Mouse (Mus musculus) midbrain, embryonic 16.5 days (tissue): ENCODE measurements around the gene Elavl2. TPM values are rescaled to one million over a fixed set of nuclear protein-coding genes. Genes with fewer than 3 reads are reported as not detected.

Source experiments
- ATAC-seq: fragments of 200-750 bp; cut with Nextera tagmentation; 2 replicates; pipeline ENCODE4 v1.8.0; 2017; ENCODE audit warnings: moderate TSS enrichment
- H3K27ac ChIP-seq: fragments of 300-500 bp; sonication (generic); 2 replicates; pipeline ENCODE4 v1.5.1; 2014; ENCODE audit warnings: mild to moderate bottlenecking, low read length, mixed read lengths
- H3K27me3 ChIP-seq: fragments of 300-500 bp; sonication (generic); 2 replicates; pipeline ENCODE4 v1.6.1; 2014; ENCODE audit warnings: low read depth, low read length, mixed read lengths; ENCODE audit not compliant: control insufficient read depth, insufficient read depth
- H3K36me3 ChIP-seq: fragments of 300-500 bp; sonication (generic); 2 replicates; pipeline ENCODE4 v1.6.1; 2014; ENCODE audit warnings: mild to moderate bottlenecking, low read length, moderate library complexity, mixed read lengths; ENCODE audit not compliant: control insufficient read depth, insufficient read depth
- H3K4me1 ChIP-seq: fragments of 300-500 bp; sonication (generic); 2 replicates; pipeline ENCODE4 v1.6.1; 2014; ENCODE audit warnings: mild to moderate bottlenecking, low read length, mixed read lengths; ENCODE audit not compliant: control insufficient read depth, insufficient read depth
- H3K4me2 ChIP-seq: fragments of 300-500 bp; sonication (generic); 2 replicates; pipeline ENCODE4 v1.6.1; 2014; ENCODE audit warnings: mild to moderate bottlenecking, low read length, mixed read lengths
- H3K4me3 ChIP-seq: fragments of 300-500 bp; sonication (generic); 2 replicates; pipeline ENCODE4 v1.5.1; 2014; ENCODE audit warnings: low read depth, mild to moderate bottlenecking, low read length, moderate library complexity, mixed read lengths
- H3K9ac ChIP-seq: fragments of 300-500 bp; sonication (generic); 2 replicates; pipeline ENCODE4 v1.6.1; 2014; ENCODE audit warnings: low read depth, low read length, mixed read lengths
- H3K9me3 ChIP-seq: fragments of 300-500 bp; sonication (generic); replicated peaks from 2 replicates; pipeline ENCODE4 v1.6.1; 2014; ENCODE audit warnings: mild to moderate bottlenecking, low read length, mixed read lengths; ENCODE audit not compliant: control insufficient read depth, poor library complexity, severe bottlenecking
- WGBS: fragments of 180-500 bp; shearing (Covaris S2); extraction: QIAGEN DNeasy Blood & Tissue Kit; methylation state at CpG from one replicate; pipeline ENCODE4 v1.1.7; 2014; 5-methylcytosine and 5-hydroxymethylcytosine counted together
- polyA plus RNA-seq: library from polyadenylated mRNA; unstranded; fragments of >200 nt; fragmentation: Nextera tagmentation; extraction: Ambion mirVana; gene quantifications from 2 replicates; pipeline ENCODE4 v1.2.1, GENCODE M21; 2015

The Elavl2 gene
- polyA plus RNA-seq, 1 experiment from 2014 or later: 158 TPM

GRCm38 (mm10) chr4:91380341-91381117 lies 20.1 kb downstream of the Elavl2 start:
- Histone ChIP-seq H3K9ac (peak overlapping the region; percentile 69), H3K9me3 (no peaks in the 10 kb centered on the region), H3K4me2 (peak overlapping the region; percentile 81), H3K4me1 (peaks cover 13% of the 10 kb centered on the region), H3K27ac (peak overlapping the region; percentile 67), H3K36me3 (no peaks in the 10 kb centered on the region), H3K4me3 (peak overlapping the region; percentile 41), H3K27me3 (no peaks in the 10 kb centered on the region)
- no peak; the same call in 1 of the 2 replicates for ATAC-seq
- WGBS: 1% methylated on average over 24 of the region's 24 CpGs

- peak overlapping the region; percentile 81 for H3K4me2 ChIP-seq
- no peaks in the 10 kb centered on the region for H3K9me3 ChIP-seq
- no peaks in the 10 kb centered on the region for H3K36me3 ChIP-seq
- H3K4me3 ChIP-seq: no peak overlapping the region
- WGBS: 7% methylated on average over 9 of the region's 9 CpGs
- H3K27ac ChIP-seq: no peak overlapping the region
- no peak for ATAC-seq
- H3K4me1 ChIP-seq: peaks cover 13% of the 10 kb centered on the region
- H3K9ac ChIP-seq: no peak overlapping the region
- no peaks in the 10 kb centered on the region for H3K27me3 ChIP-seq
Measured at GRCm38 (mm10) chr4:91379559-91379958, 21.0 kb downstream of the Elavl2 start.

- H3K9ac ChIP-seq: peak overlapping the region; percentile 88
- no peaks in the 10 kb centered on the region for H3K36me3 ChIP-seq
- under 1% methylated on average over 28 of the region's 28 CpGs for WGBS
- H3K9me3 ChIP-seq: no peaks in the 10 kb centered on the region
- peak overlapping the region; percentile 87 for H3K4me2 ChIP-seq
- peak overlapping the region; percentile 87 for H3K4me3 ChIP-seq
- no peaks in the 10 kb centered on the region for H3K27me3 ChIP-seq
- peak overlapping the region; percentile 92 for H3K27ac ChIP-seq
- ATAC-seq: peak; percentile 93
- H3K4me1 ChIP-seq: peaks cover 22% of the 10 kb centered on the region
Measured at GRCm38 (mm10) chr4:91376317-91376910, 24.2 kb downstream of the Elavl2 start.

GRCm38 (mm10) chr4:91375372-91375687 lies 25.3 kb downstream of the Elavl2 start:
- Histone ChIP-seq H3K9ac (peak overlapping the region; percentile 88), H3K27me3 (no peaks in the 10 kb centered on the region), H3K27ac (peak overlapping the region; percentile 92), H3K4me1 (peaks cover 20% of the 10 kb centered on the region), H3K9me3 (no peaks in the 10 kb centered on the region), H3K36me3 (no peaks in the 10 kb centered on the region), H3K4me3 (peak overlapping the region; percentile 87), H3K4me2 (peak overlapping the region; percentile 87)
- WGBS: 0% methylated on average over 7 of the region's 7 CpGs
- no peak for ATAC-seq

- ATAC-seq: peak; percentile 8
- peak overlapping the region; percentile 92 for H3K27ac ChIP-seq
- peak overlapping the region; percentile 88 for H3K9ac ChIP-seq
- peak overlapping the region; percentile 87 for H3K4me2 ChIP-seq
- no peaks in the 10 kb centered on the region for H3K27me3 ChIP-seq
- H3K4me3 ChIP-seq: peak overlapping the region; percentile 87
- peaks cover 22% of the 10 kb centered on the region for H3K4me1 ChIP-seq
- no peaks in the 10 kb centered on the region for H3K36me3 ChIP-seq
- WGBS: under 1% methylated on average over 46 of the region's 46 CpGs
- H3K9me3 ChIP-seq: no peaks in the 10 kb centered on the region
Measured at GRCm38 (mm10) chr4:91374571-91375371, 25.8 kb downstream of the Elavl2 start.

- ATAC-seq: no peak
- Histone ChIP-seq H3K4me2 (peak overlapping the region; percentile 87), H3K4me3 (peak overlapping the region; percentile 87), H3K4me1 (peaks cover 33% of the 10 kb centered on the region), H3K36me3 (no peaks in the 10 kb centered on the region), H3K9me3 (no peaks in the 10 kb centered on the region), H3K27me3 (no peaks in the 10 kb centered on the region), H3K9ac (peak overlapping the region; percentile 88), H3K27ac (peak overlapping the region; percentile 92)
- WGBS: 1% methylated on average over 13 of the region's 13 CpGs
Measured at GRCm38 (mm10) chr4:91372844-91373243, 27.7 kb downstream of the Elavl2 start.

GRCm38 (mm10) chr4:91371819-91372215 lies 28.8 kb downstream of the Elavl2 start:
- Histone ChIP-seq H3K9ac (peak overlapping the region; percentile 88), H3K27ac (peak overlapping the region; percentile 92), H3K4me3 (peak overlapping the region; percentile 87), H3K36me3 (no peaks in the 10 kb centered on the region), H3K4me2 (peak overlapping the region; percentile 87), H3K4me1 (peaks cover 33% of the 10 kb centered on the region), H3K9me3 (no peaks in the 10 kb centered on the region), H3K27me3 (no peaks in the 10 kb centered on the region)
- WGBS: 0% methylated on average over 19 of the region's 44 CpGs
- peak; percentile 60 for ATAC-seq

- H3K9me3 ChIP-seq: no peaks in the 10 kb centered on the region
- no peaks in the 10 kb centered on the region for H3K27me3 ChIP-seq
- peak overlapping the region; percentile 88 for H3K9ac ChIP-seq
- H3K4me2 ChIP-seq: peak overlapping the region; percentile 87
- peak overlapping the region; percentile 92 for H3K27ac ChIP-seq
- H3K36me3 ChIP-seq: no peaks in the 10 kb centered on the region
- ATAC-seq: peak; percentile 61
- WGBS: under 1% methylated on average over 67 of the region's 82 CpGs
- peaks cover 36% of the 10 kb centered on the region for H3K4me1 ChIP-seq
- H3K4me3 ChIP-seq: peak overlapping the region; percentile 87
Measured at GRCm38 (mm10) chr4:91371131-91371818, 29.3 kb downstream of the Elavl2 start.
